Mouse (Mus musculus): Measurements from ENCODE around the gene Senp7. TPM values are rescaled to one million over a fixed set of nuclear protein-coding genes. Genes with fewer than 3 reads are reported as not detected.

Senp7 gene
- polyA plus RNA-seq (2017; shearing (Covaris generic)) = 72.7 TPM

DNA sequence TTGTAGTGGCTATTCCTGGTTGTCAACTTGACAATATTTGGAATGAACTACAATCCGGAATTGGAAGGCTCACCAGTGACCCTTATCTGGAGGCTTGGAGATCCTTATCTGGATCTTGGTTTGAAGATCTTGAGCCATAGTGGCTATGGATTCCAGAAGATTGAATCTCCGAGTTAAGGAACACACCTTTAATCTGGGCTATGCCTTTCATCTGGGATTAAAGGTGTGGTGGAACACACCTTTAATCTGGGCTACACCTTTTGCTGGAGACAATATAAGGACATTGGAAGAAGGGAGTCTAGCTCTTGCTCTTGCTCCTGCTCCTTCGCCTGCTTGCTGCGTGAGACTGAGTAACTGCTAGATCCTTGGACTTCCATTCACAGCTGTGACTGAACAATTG, at the start of gene Senp7:
Gene Senp7, plus strand, starts transcription at position 301 of the 400 bp plus-strand sequence.

GRCm38 (mm10) chr16:56029661-56030082, 18.5 kb upstream of the Senp7 start, which contains the start of gene Pcnp:
Gene Pcnp, minus strand, starts transcription at chr16:56029739.

DNA sequence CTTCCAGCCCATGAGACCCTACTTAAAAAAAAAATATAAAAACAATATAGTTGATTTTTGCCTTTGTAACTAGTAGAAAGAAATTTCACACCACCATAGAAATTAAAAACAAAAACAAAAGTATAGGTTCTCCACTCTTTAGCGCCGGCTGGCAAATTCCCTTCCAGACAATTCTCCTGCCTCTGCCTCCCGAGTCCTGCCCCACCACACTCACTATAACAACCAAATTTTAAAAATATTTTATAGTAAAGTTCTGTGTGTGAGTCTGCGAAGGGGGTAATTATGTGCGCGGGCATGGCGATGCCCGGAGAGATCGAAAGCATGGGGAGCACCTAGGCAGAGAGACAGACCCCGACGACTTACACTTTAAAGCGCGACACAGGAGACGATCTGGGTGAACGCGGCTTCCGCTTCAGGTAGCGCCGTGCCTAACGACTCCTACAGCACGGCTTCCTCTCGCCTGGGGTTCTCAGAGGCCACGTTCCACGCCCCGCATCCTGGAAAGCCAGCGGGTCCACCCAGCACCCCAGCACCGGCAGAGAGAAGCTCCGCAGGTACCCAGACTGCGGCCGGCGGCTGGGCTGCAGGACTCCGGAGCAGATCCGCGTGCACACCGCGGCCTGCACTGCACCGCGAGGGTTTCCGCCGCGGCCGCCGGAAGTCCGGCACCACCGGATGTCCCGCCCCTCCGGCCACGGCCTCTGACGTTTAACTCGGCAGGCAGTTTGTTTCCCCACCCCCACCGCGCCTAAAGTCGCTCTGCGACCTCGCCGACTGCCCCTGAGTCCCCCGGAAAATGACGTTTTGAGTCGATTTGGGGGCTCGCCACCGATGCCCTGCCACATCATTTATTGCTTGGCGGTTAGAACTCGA, 10.8 kb upstream of the Senp7 start, which contains the start of gene Trmt10c:
Gene Trmt10c, minus strand, starts transcription at position 682 of the 873 bp plus-strand sequence.

DNA sequence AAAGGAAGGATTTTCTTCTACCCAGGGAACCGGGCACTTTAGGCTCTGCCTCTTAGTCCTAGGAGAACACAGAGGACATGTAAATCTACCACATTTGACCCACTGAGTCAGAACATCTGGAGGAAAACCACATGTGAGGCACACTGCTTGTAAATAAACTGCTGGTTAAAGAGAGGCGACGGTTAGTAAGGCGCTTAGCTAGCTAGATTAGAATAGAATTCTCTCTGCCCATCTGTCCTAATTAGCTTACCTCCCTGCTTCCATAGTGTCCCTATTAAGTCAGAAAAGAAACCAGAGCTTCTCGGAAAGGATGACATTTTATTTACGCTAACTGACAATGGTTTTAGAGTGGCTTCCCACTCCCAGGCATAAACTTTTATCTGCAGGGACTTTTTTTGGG, 155.9 kb downstream of the Senp7 start, which contains the start of gene Impg2:
Gene Impg2, plus strand, starts transcription at position 263 of the 400 bp plus-strand sequence.

Other genes with a start within 250 kb of the Senp7 start
- 32.6 TPM for gene Nfkbiz, start 209.4 kb upstream of the Senp7 start, polyA plus RNA-seq (2017; shearing (Covaris generic))
- 39.0 TPM for gene Nxpe3, start 153.1 kb upstream of the Senp7 start, polyA plus RNA-seq (2017; shearing (Covaris generic))
- 38.9 TPM for gene Cep97, start 113.5 kb upstream of the Senp7 start, polyA plus RNA-seq (2017; shearing (Covaris generic))
- 858 TPM for gene Rpl24, start 82.1 kb upstream of the Senp7 start, polyA plus RNA-seq (2017; shearing (Covaris generic))
- gene Zbtb11, start 74.5 kb upstream of the Senp7 start, polyA plus RNA-seq (2017; shearing (Covaris generic)) = 21.6 TPM
- gene Pcnp, start 18.6 kb upstream of the Senp7 start, polyA plus RNA-seq (2017; shearing (Covaris generic)) = 123 TPM
- 35.6 TPM for gene Trmt10c, start 10.5 kb upstream of the Senp7 start, polyA plus RNA-seq (2017; shearing (Covaris generic))
- 0.43 TPM for gene Impg2, start 156.0 kb downstream of the Senp7 start, polyA plus RNA-seq (2017; shearing (Covaris generic))